Mouse (Mus musculus): ENCODE data around the gene Ssbp2.

Ssbp2 gene

GRCm38 (mm10) chr13:91459896-91460620, at the start of gene Ssbp2:
Gene Ssbp2, plus strand, starts transcription at chr13:91460283.
- DNase-seq = no peak

- no peak for DNase-seq
These were observed 46.2 kb upstream of the Ssbp2 start for GRCm38 (mm10) chr13:91413752-91414503.

GRCm38 (mm10) chr13:91415896-91416295, 44.2 kb upstream of the Ssbp2 start:
- no peak for DNase-seq

- no peak for DNase-seq
These were observed 43.4 kb upstream of the Ssbp2 start for GRCm38 (mm10) chr13:91416698-91417097.

- no peak for DNase-seq
These were observed 38.6 kb upstream of the Ssbp2 start for GRCm38 (mm10) chr13:91421387-91421949.

- no peak for DNase-seq
These were observed 29.2 kb upstream of the Ssbp2 start for GRCm38 (mm10) chr13:91430867-91431266.

GRCm38 (mm10) chr13:91431392-91432355, 28.4 kb upstream of the Ssbp2 start:
- no peak for DNase-seq

- DNase-seq = no peak
These were observed 27.1 kb upstream of the Ssbp2 start for GRCm38 (mm10) chr13:91433021-91433420.

- no peak for DNase-seq
These were observed 22.2 kb upstream of the Ssbp2 start for GRCm38 (mm10) chr13:91437931-91438330.

GRCm38 (mm10) chr13:91441476-91441875, 18.6 kb upstream of the Ssbp2 start:
- no peak for DNase-seq

GRCm38 (mm10) chr13:91446728-91447127, 13.4 kb upstream of the Ssbp2 start:
- DNase-seq = no peak

GRCm38 (mm10) chr13:91448936-91449335, 11.1 kb upstream of the Ssbp2 start:
- DNase-seq = no peak

GRCm38 (mm10) chr13:91451405-91452166, 8.5 kb upstream of the Ssbp2 start:
- DNase-seq = no peak

GRCm38 (mm10) chr13:91452269-91452668, 7.8 kb upstream of the Ssbp2 start:
- no peak for DNase-seq

GRCm38 (mm10) chr13:91453236-91453635, 6.8 kb upstream of the Ssbp2 start:
- DNase-seq = no peak

- no peak for DNase-seq
These were observed 4.0 kb upstream of the Ssbp2 start for GRCm38 (mm10) chr13:91456041-91456440.

- DNase-seq = no peak
These were observed 3.3 kb upstream of the Ssbp2 start for GRCm38 (mm10) chr13:91456735-91457134.

GRCm38 (mm10) chr13:91457974-91458373, 2.1 kb upstream of the Ssbp2 start:
- no peak for DNase-seq

- no peak for DNase-seq
These were observed 594 bp upstream of the Ssbp2 start for GRCm38 (mm10) chr13:91459489-91459888.

- peak; percentile 96 to 98 for DNase-seq
These were observed 670 bp downstream of the Ssbp2 start for GRCm38 (mm10) chr13:91460621-91461284.

GRCm38 (mm10) chr13:91461299-91461698, 1.2 kb downstream of the Ssbp2 start:
- DNase-seq = no peak
